Mouse (Mus musculus) hindbrain, embryonic 11.5 days (tissue): ENCODE results near the gene Lgals9. TPM values are rescaled to one million over a fixed set of nuclear protein-coding genes. Genes with fewer than 3 reads are reported as not detected.

Experiments used
- ATAC-seq: fragments of 200-750 bp; cut with Nextera tagmentation; 2 replicates; pipeline ENCODE4 v1.8.0; 2017; ENCODE audit warnings: mild to moderate bottlenecking, moderate TSS enrichment, moderate library complexity; ENCODE audit not compliant: low FRiP score
- DNase-seq: peaks from one replicate; pipeline ENCODE4 v3.0.0-alpha.2; 2015; ENCODE audit warnings: low spot score
- H3K27ac ChIP-seq: fragments of 300-500 bp; sonication (generic); 2 replicates; pipeline ENCODE4 v1.5.1; 2014; ENCODE audit warnings: mild to moderate bottlenecking, low read depth, low read length
- H3K27me3 ChIP-seq: fragments of 300-500 bp; sonication (generic); 2 replicates; pipeline ENCODE4 v1.6.1; 2014; ENCODE audit warnings: mild to moderate bottlenecking, low read length, moderate library complexity, mixed read lengths; ENCODE audit not compliant: control insufficient read depth, insufficient read depth
- H3K36me3 ChIP-seq: fragments of 300-500 bp; sonication (generic); 2 replicates; pipeline ENCODE4 v1.6.1; 2014; ENCODE audit warnings: mild to moderate bottlenecking, low read length, moderate library complexity, mixed read lengths; ENCODE audit not compliant: control insufficient read depth, insufficient read depth
- H3K4me1 ChIP-seq: fragments of 300-500 bp; sonication (generic); replicated peaks from 2 replicates; pipeline ENCODE4 v1.6.1; 2014; ENCODE audit warnings: low read length, mixed read lengths; ENCODE audit not compliant: control insufficient read depth, insufficient read depth
- H3K4me2 ChIP-seq: fragments of 300-500 bp; sonication (generic); replicated peaks from 2 replicates; pipeline ENCODE4 v1.6.1; 2014; ENCODE audit warnings: mild to moderate bottlenecking, low read depth, low read length
- H3K4me3 ChIP-seq: fragments of 300-500 bp; sonication (generic); 2 replicates; pipeline ENCODE4 v1.5.1; 2014; ENCODE audit warnings: low read depth, low read length
- H3K9ac ChIP-seq: fragments of 300-500 bp; sonication (generic); 2 replicates; pipeline ENCODE4 v1.6.1; 2014; ENCODE audit warnings: low read depth, low read length
- H3K9me3 ChIP-seq: fragments of 300-500 bp; sonication (generic); 2 replicates; pipeline ENCODE4 v1.6.1; 2016; ENCODE audit warnings: low read length; ENCODE audit not compliant: control insufficient read depth
- WGBS: fragments of 180-500 bp; shearing (Covaris S2); extraction: QIAGEN DNeasy Blood & Tissue Kit; methylation state at CpG from one replicate; pipeline ENCODE4 v1.1.7; 2014; 5-methylcytosine and 5-hydroxymethylcytosine counted together
- polyA plus RNA-seq: library from polyadenylated mRNA; unstranded; fragments of >200 nt; fragmentation: Nextera tagmentation; extraction: Ambion mirVana; gene quantifications from 2 replicates; pipeline ENCODE4 v1.2.1, GENCODE M21; 2014

The Lgals9 gene
- polyA plus RNA-seq = 6.8 and 7.7 TPM in 2 replicates

DNA sequence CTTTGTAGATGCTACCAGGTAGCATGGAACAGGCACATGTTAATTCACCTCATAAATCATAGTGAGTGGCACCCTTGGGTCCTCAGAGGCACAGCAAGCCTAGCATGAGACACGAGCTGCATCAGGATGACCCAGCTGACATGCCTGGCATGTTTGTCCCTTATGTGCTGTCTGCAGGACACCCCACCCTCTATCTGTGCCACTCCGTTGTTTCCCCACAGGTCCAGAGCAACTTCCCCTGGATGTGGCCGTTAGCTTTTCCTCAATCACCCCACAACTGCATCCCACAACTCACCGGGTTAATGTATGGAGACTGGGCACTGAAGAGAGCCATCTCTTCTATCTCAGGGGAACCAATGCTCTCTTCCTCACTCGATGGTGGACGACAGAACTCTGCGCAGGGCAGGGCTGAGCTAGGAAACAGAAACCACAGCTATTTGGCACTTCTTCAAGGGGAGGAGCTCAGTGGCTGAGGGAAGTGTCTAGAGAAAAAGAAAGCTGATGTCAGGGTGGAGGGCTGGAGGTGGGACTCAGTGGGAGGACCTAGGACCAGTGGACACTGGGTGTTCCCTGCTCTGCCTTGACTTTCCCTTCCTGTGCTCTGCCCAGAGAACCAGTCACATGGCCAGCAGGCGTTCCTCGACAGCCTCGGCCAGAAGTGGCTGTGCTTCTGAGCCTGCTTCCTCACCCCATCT lies at the start of gene Lgals9:
Lgals9 (minus strand) TSS at position 464 of the 695 bp plus-strand sequence.
- H3K9ac ChIP-seq = no peak within 1 kb of the TSS
- WGBS = 86% methylated on average over 10 of the region's 10 CpGs
- DNase-seq = no peak

DNA sequence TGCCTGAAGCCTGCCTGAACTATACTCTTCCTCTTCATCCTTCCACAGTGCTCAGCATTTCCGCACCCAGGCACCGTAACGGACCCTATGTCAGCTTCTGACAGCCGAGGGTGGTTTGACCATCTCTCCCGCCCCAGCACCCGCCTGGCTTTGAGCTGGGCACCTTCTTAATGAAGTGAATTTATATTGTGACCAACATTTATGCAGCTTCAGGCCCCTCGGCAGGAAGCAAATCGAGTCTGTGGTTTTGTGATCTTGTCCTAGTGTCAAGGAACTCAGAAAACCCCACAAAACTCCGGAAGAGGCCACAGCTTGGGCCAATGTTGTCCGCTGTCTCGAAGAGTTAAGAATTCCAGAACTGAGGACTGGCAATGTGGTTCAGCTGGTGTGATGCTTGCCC lies 48.9 kb upstream of the Lgals9 start:
- Histone ChIP-seq H3K27me3 (no peaks in the 10 kb centered on the region), H3K4me2 (no peak overlapping the region), H3K9ac (no peak overlapping the region), H3K4me3 (no peak overlapping the region), H3K27ac (no peak overlapping the region), H3K4me1 (no peaks in the 10 kb centered on the region), H3K9me3 (no peaks in the 10 kb centered on the region), H3K36me3 (no peaks in the 10 kb centered on the region)
- no peak for DNase-seq
- WGBS = 89% methylated on average over 11 of the region's 11 CpGs
- no peak for ATAC-seq

More for the DNA sequence above, at the start of gene Lgals9:
- H3K4me3 ChIP-seq = no peak within 1 kb of the TSS
- H3K4me1 ChIP-seq = no peaks in the 10 kb centered on the region
- no peak for ATAC-seq
- H3K4me2 ChIP-seq = no peak within 1 kb of the TSS
- no peaks in the 10 kb centered on the region for H3K27me3 ChIP-seq
- no peaks in the 10 kb centered on the region for H3K36me3 ChIP-seq
- no peaks in the 10 kb centered on the region for H3K9me3 ChIP-seq
- H3K27ac ChIP-seq = no peak within 1 kb of the TSS

DNA sequence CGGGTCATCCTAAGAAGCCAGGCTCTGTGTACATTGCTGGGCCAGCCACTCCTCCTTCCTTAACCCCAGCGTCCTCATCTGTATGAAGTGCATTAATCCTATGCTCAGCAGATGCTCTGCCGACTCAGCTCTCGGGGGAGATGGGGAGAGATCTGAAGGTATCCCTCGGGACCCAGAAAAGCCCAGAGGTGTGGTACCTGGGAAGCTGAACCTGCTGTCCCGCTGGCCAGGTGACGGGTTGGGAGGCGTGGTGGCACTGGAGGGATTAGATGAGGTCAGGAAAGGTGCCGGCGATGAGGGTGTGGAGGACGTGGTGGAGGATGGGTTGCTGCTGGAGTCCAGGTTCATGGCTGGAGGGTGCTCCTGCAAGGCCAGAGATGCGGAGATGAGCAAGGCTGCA lies 48.3 kb upstream of the Lgals9 start:
- H3K4me3 ChIP-seq = no peak overlapping the region
- no peaks in the 10 kb centered on the region for H3K4me1 ChIP-seq
- no peaks in the 10 kb centered on the region for H3K27me3 ChIP-seq
- H3K9ac ChIP-seq = no peak overlapping the region
- ATAC-seq = no peak
- H3K9me3 ChIP-seq = no peaks in the 10 kb centered on the region
- WGBS = 85% methylated on average over 12 of the region's 12 CpGs
- no peak overlapping the region for H3K4me2 ChIP-seq
- DNase-seq = no peak
- no peak overlapping the region for H3K27ac ChIP-seq
- no peaks in the 10 kb centered on the region for H3K36me3 ChIP-seq

DNA sequence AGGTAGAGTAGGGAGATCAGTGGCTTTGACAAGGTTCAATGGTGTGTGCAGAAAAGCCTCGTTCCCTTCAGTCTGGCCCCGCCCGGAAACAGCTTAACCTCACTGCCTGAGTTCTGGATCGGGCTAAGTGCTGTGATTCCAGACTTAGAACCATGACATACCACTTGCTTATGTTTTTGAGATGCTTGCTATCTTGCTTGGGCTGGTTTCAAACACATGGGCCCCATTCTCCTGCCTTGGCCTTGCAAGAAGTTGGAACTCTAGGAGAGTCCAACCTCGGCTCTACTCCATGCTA lies 46.7 kb upstream of the Lgals9 start:
- Histone ChIP-seq H3K36me3 (no peaks in the 10 kb centered on the region), H3K4me2 (no peak overlapping the region), H3K4me3 (no peak overlapping the region), H3K27me3 (no peaks in the 10 kb centered on the region), H3K9me3 (no peaks in the 10 kb centered on the region), H3K4me1 (no peaks in the 10 kb centered on the region), H3K27ac (no peak overlapping the region), H3K9ac (no peak overlapping the region)
- DNase-seq (no peak), ATAC-seq (no peak)
- WGBS = 79% methylated on average over 5 of the region's 5 CpGs

DNA sequence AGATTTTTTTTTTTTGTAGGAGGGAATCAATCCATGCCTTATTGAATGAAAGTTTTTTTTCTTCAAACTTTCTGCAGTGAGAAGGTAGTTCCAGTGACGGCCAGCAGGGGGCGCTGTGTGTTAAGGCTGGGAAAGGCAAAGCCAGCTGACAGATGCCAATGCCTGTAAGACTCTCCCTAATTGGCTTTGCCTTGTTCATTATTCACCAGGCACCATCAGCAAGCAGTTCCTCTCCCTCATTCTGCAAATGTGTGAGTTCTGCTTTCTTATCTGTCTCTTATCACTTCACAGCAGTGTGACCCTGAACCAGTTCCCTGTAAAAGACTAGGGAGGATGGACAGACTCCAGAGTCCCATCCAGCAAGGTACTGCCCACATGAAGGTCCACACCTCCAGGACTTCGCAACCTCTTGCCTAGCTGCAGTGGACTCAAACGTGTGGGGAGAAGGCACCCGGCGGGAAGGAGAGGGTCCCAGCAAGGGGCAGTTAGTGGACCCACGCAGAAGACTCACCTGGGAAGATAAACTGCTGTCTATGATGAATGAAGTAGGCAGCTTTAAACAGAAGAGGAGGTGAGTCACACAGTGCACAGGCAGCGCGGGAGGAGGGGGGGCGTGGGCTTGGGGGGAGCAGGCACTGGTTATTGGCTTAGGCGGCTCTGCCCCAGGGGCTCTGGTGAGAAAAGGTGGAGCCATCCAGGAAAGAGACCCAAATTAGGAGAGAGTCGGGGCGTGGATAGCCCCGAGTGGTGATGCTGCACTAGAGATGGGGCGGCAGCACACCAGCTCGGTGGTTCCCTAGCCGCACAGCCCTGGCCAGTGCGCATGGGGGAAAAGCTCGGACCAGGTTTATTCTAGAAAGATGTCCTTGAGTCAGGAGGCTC lies 46.1 kb upstream of the Lgals9 start:
- no peak overlapping the region for H3K4me2 ChIP-seq
- H3K27me3 ChIP-seq = no peaks in the 10 kb centered on the region
- DNase-seq (peak; percentile 86), ATAC-seq (no peak)
- no peaks in the 10 kb centered on the region for H3K9me3 ChIP-seq
- no peaks in the 10 kb centered on the region for H3K4me1 ChIP-seq
- H3K9ac ChIP-seq = no peak overlapping the region
- no peak overlapping the region for H3K27ac ChIP-seq
- no peaks in the 10 kb centered on the region for H3K36me3 ChIP-seq
- WGBS = 59% methylated on average over 18 of the region's 19 CpGs
- no peak overlapping the region for H3K4me3 ChIP-seq

DNA sequence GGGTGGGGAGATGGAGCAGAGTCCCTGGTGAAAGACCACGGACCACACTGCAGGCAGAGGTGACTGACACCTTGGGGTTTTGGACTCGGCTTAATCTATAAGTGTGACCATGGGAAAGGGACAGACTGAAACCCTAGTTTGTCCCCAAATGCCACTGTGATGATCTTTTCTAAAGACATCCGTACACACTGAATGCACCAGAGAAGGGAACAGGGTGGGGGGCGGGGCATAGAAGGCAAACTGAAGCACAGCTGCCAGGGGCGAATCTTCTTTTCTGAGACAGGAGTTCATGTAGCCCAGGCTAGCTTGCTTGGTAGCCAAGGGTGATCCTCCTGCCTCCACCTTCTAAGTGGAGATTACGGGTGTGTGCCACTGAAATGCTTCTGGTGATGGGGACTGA lies 39.0 kb upstream of the Lgals9 start:
- Histone ChIP-seq H3K4me2 (no peak overlapping the region), H3K27ac (no peak overlapping the region), H3K36me3 (no peaks in the 10 kb centered on the region), H3K4me3 (no peak overlapping the region), H3K9me3 (no peaks in the 10 kb centered on the region), H3K27me3 (no peaks in the 10 kb centered on the region), H3K9ac (no peak overlapping the region), H3K4me1 (no peaks in the 10 kb centered on the region)
- DNase-seq (no peak), ATAC-seq (no peak)
- WGBS = 76% methylated on average over 6 of the region's 6 CpGs

DNA sequence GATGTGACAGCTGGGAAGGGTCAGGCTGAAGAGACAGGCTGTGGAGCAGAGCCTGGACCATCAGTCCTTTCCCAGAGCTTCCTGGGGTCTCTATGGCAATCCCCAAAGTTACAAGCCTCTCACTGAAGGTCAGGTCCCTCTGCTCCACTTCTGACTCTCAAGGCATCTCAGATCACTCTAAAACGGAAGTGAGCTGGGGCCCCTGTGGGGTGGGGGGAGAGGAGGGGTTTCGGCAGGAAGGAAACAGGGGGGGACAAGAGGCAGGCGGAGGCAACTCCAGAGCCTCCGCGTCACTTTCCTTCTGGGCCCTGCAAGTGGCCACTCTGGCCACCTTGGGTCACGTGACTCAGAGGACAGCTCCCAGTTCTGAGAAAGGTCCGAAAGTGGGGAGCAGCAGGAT lies 38.6 kb upstream of the Lgals9 start:
- Histone ChIP-seq H3K4me2 (no peak overlapping the region), H3K4me3 (no peak overlapping the region), H3K27me3 (no peaks in the 10 kb centered on the region), H3K9ac (no peak overlapping the region), H3K27ac (no peak overlapping the region), H3K36me3 (no peaks in the 10 kb centered on the region), H3K4me1 (no peaks in the 10 kb centered on the region), H3K9me3 (no peaks in the 10 kb centered on the region)
- ATAC-seq (no peak), DNase-seq (no peak)
- WGBS = 51% methylated on average over 7 of the region's 7 CpGs

DNA sequence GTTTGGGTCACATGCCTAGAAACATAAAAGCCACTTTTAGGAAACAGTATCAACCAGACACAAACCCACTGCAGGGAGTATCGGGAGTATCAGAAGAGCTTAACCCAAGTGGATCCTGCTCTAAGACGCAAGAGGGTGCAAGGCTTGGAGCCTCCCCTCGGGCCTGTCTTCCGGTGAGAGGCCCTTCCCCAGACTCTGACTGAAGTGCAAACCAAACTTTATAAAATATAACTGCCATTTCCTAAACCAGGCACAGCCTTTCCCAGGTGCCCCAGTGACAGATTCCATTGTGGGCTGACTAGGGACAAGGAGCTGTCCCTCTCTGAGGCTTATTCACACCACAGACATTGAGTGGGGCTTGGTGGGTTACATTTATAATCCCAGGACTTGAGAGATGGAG lies 38.1 kb upstream of the Lgals9 start:
- no peaks in the 10 kb centered on the region for H3K9me3 ChIP-seq
- no peak overlapping the region for H3K27ac ChIP-seq
- 79% methylated on average over 4 of the region's 4 CpGs for WGBS
- no peak for ATAC-seq
- H3K9ac ChIP-seq = no peak overlapping the region
- H3K4me3 ChIP-seq = no peak overlapping the region
- DNase-seq = no peak
- no peaks in the 10 kb centered on the region for H3K36me3 ChIP-seq
- H3K4me1 ChIP-seq = no peaks in the 10 kb centered on the region
- no peaks in the 10 kb centered on the region for H3K27me3 ChIP-seq
- no peak overlapping the region for H3K4me2 ChIP-seq

DNA sequence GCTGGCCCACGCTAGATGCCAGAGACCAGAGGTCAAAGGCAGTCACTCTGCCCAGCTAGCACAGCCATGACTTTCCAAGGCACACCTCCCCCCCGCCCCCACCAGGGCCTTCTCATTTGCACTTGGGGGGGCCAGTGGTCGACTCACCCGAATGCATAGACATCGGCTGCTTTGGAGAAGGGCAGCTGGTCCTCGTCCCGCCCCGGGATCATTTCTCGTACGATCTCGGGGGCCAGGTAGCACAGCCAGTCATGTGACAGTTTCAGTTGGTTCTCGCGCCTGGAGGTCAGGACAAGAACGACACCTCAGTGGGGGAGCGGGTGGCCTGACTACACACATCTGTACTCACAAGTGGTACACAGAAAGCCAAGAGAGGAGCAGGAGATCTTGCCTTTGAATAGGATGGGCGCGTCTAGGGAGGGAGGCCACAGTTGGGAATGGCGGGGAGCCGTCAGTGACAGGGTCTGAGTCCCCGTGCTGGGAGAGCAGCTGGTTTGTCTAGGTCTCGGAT lies 35.8 kb upstream of the Lgals9 start:
- no peaks in the 10 kb centered on the region for H3K4me1 ChIP-seq
- H3K27ac ChIP-seq = no peak overlapping the region
- no peak overlapping the region for H3K9ac ChIP-seq
- no peak for ATAC-seq
- no peaks in the 10 kb centered on the region for H3K27me3 ChIP-seq
- H3K4me3 ChIP-seq = no peak overlapping the region
- H3K4me2 ChIP-seq = no peak overlapping the region
- H3K9me3 ChIP-seq = no peaks in the 10 kb centered on the region
- 68% methylated on average over 21 of the region's 21 CpGs for WGBS
- no peak for DNase-seq
- no peaks in the 10 kb centered on the region for H3K36me3 ChIP-seq
